Mouse (Mus musculus): ENCODE measurements at regions not wholly inside any gene's neighbourhood (a gene's known extent, or its start where the extent isn't known, plus 50 kb on each side); places are given as distances from the start of the nearest gene placed in this dataset.
A peak's percentile ranks its signal among the peaks of the same experiment; 100 is the strongest.

- TF ChIP-seq CTCF (IDR thresholded peaks at IDR 0.05) (no peak), EP300 (IDR thresholded peaks at IDR 0.05) (peak; percentile 50)
Observed at GRCm38 (mm10) chr2:45904623-45905235, 787.5 kb upstream of the Zeb2 start.

Data from lung, postnatal 0 days (tissue).